Mouse (Mus musculus): ENCODE data around the gene Otx2. TPM values are rescaled to one million over a fixed set of nuclear protein-coding genes. Genes with fewer than 3 reads are reported as not detected.
A peak's percentile ranks its signal among the peaks of the same experiment; 100 is the strongest.

The Otx2 gene
- polyA plus RNA-seq, 1 experiment, result not detected

DNA sequence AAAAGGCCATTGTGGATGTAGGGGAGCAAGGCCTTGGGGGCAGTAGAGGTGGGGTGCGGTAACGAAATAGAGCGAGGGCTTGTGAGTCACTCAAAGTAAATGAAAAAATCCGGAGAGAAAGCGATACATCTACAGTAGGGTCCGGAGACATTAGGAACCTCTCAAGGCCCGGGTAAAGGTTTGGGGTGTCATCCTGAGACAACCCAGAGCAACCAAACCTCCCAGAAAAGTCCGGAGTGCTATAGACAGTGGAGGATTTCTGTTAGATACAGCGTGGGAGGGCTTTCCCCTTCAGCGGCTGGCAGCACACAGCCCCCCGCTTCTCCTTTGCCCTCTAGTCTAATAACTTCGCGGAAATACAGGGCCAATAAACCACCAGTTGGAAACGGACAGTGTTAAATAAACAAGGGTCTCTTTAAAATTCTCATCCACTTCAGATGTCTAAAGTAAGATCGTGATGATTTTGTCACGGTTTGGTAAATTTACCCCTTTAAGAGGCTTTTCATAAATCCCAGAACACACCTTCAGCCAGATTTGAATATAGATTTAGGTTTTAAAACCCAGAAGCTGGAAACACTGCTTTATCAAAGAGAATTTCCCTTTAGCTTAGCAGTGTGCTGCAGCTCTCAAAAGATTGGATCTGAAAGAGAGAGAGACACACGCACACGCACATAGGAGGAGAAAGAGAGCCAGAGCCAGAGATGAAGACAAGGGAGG lies 3.9 kb downstream of the Otx2 start:
- no peak for DNase-seq
- 7% methylated on average over 18 of the region's 18 CpGs for WGBS
- TF ChIP-seq CTCF (IDR thresholded peaks at IDR 0.05; ENCODE audit: insufficient read depth, low read length) (no peak), POLR2A (IDR thresholded peaks at IDR 0.05; ENCODE audit: borderline replicate concordance, extremely low read depth, low read depth, low read length) (no peak)
- H3K4me1 ChIP-seq (ENCODE audit: control insufficient read depth, insufficient read depth, low read length), result no peaks in the 10 kb centered on the region; the same call in 1 of the 2 replicates
- no peak overlapping the region for H3K4me3 ChIP-seq (replicated peaks; ENCODE audit: extremely low read depth, low read depth, low read length)

GRCm38 (mm10) chr14:48668761-48669303 lies 4.8 kb downstream of the Otx2 start:
- TF ChIP-seq CTCF (IDR thresholded peaks at IDR 0.05; ENCODE audit: insufficient read depth, low read length) (no peak), POLR2A (IDR thresholded peaks at IDR 0.05; ENCODE audit: borderline replicate concordance, extremely low read depth, low read depth, low read length) (no peak)
- H3K4me3 ChIP-seq (replicated peaks; ENCODE audit: extremely low read depth, low read depth, low read length), result no peak overlapping the region

DNA sequence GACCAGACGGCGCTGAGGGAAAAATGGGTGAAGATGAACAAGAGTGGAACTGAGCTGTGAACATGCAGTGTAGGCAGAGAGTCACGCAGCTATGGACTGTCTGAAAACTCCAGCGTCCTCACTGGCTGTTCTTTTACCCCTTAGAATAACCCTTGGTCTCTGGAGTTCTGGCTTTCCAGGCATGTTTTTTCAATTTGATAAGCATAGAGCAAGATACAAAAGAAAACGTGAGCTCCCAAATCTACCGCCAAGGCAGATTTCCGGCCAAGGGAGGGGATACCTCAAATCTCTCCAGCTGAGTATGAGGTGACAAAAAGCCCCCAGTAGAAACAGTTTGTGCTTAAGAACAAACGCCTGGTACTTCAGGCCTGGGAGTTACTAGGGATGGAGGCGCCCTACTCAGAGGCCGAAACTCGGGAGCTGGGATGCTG lies 5.6 kb downstream of the Otx2 start:
- 9% methylated on average over 11 of the region's 11 CpGs for WGBS
- TF ChIP-seq CTCF (IDR thresholded peaks at IDR 0.05; ENCODE audit: insufficient read depth, low read length) (no peak), POLR2A (IDR thresholded peaks at IDR 0.05; ENCODE audit: borderline replicate concordance, extremely low read depth, low read depth, low read length) (no peak)
- no peaks in the 10 kb centered on the region; the same call in 1 of the 2 replicates for H3K4me1 ChIP-seq (ENCODE audit: control insufficient read depth, insufficient read depth, low read length)
- no peak for DNase-seq
- H3K4me3 ChIP-seq (replicated peaks; ENCODE audit: extremely low read depth, low read depth, low read length), result no peak overlapping the region

More at GRCm38 (mm10) chr14:48668761-48669303, 4.8 kb downstream of the Otx2 start:
- no peaks in the 10 kb centered on the region; the same call in 1 of the 2 replicates for H3K4me1 ChIP-seq (ENCODE audit: control insufficient read depth, insufficient read depth, low read length)
- WGBS, result 3% methylated on average over 29 of the region's 29 CpGs
- peak; percentile 6 for DNase-seq

DNA sequence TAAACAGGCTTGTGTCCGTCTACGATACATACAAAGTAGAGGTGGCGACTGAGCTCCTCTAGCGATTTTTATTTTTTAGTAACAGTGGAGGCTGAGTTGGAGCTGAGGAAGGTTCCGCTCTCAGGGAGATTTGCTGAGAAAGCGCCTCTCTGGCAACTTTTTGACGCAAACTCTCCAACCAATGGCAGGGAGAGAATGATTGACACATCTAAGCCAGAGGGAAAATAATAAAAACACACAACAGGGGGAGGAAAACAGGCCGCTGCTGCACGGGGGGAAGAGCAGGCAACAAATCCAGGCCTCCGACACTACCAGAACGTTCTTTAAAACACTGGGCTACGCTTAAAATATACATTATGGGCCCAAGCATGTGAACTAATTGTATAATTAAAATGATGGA lies 6.2 kb downstream of the Otx2 start:
- no peak for DNase-seq
- Histone ChIP-seq H3K4me3 (replicated peaks; ENCODE audit: extremely low read depth, low read depth, low read length) (no peak overlapping the region), H3K4me1 (ENCODE audit: control insufficient read depth, insufficient read depth, low read length) (no peaks in the 10 kb centered on the region; the same call in 1 of the 2 replicates)
- TF ChIP-seq CTCF (IDR thresholded peaks at IDR 0.05; ENCODE audit: insufficient read depth, low read length) (no peak), POLR2A (IDR thresholded peaks at IDR 0.05; ENCODE audit: borderline replicate concordance, extremely low read depth, low read depth, low read length) (no peak)
- WGBS, result 12% methylated on average over 12 of the region's 12 CpGs

DNA sequence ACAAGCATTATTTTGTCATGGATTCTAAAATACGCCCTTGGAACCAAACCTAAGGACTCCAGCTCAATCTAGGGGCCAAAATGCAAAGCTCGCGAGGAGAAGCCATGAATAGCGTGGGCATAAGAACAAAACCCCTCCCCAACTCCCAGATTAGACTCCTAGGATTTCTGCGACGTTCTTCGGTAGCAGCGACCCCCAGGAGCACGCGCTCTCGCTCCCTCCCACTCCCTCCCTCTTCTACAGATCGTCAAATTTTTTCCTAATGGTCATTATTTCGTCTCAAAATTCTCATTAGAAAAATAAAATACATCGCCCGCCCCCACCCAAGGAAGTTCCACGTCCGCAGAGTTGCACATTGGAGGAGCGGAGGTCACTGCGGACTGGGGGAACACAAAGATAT lies 6.8 kb downstream of the Otx2 start:
- DNase-seq, result no peak
- 5% methylated on average over 19 of the region's 19 CpGs for WGBS
- no peak overlapping the region for H3K4me3 ChIP-seq (replicated peaks; ENCODE audit: extremely low read depth, low read depth, low read length)
- TF ChIP-seq CTCF (IDR thresholded peaks at IDR 0.05; ENCODE audit: insufficient read depth, low read length) (no peak), POLR2A (IDR thresholded peaks at IDR 0.05; ENCODE audit: borderline replicate concordance, extremely low read depth, low read depth, low read length) (no peak)
- H3K4me1 ChIP-seq (ENCODE audit: control insufficient read depth, insufficient read depth, low read length), result no peaks in the 10 kb centered on the region; the same call in 1 of the 2 replicates

DNA sequence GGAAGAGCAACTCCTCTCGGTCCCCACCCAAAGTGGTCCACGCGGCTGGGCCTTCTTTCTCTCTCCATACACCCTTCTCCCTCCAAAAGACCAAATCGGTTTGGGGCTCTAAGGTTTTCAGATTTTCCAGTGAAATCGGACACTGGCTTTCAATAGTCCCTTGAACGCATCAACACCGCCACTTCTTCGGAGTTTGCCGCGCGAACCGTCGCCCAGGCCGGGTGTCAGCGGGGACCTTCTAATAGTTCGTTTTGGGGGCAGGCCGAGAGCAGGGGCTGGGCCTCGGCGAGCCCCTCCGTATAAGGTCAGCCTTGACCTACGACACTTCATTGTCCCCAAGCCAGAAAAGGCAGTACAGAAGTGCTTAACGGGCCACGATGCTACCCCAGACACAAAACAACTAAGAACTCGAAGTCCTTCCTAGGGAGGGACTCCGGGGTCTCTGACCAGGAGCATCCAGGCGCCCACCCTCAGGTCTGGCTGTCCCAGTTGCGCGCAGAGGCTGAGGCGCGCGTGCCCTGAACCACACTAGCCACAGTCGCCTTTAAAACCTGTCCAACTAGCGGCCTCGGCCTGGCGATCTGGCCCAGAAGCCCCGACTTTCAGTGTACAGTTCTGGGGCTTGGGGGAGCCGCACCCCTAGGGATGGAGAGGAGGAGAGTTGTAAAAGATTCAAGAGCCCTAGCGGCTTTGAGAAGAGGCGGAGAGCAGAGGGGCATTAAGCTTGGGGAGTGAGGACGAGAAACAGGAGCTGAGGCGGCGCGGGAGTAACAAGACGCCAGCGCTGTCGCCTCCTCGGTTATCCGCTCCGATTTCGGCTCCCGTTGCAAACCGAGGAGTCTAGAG lies 7.6 kb downstream of the Otx2 start:
- no peak for DNase-seq
- Histone ChIP-seq H3K4me3 (replicated peaks; ENCODE audit: extremely low read depth, low read depth, low read length) (no peak overlapping the region), H3K4me1 (ENCODE audit: control insufficient read depth, insufficient read depth, low read length) (no peaks in the 10 kb centered on the region; the same call in 1 of the 2 replicates)
- no peak for TF ChIP-seq CTCF (IDR thresholded peaks at IDR 0.05; ENCODE audit: insufficient read depth, low read length)
- no peak for TF ChIP-seq POLR2A (IDR thresholded peaks at IDR 0.05; ENCODE audit: borderline replicate concordance, extremely low read depth, low read depth, low read length)
- 3% methylated on average over 52 of the region's 52 CpGs for WGBS

DNA sequence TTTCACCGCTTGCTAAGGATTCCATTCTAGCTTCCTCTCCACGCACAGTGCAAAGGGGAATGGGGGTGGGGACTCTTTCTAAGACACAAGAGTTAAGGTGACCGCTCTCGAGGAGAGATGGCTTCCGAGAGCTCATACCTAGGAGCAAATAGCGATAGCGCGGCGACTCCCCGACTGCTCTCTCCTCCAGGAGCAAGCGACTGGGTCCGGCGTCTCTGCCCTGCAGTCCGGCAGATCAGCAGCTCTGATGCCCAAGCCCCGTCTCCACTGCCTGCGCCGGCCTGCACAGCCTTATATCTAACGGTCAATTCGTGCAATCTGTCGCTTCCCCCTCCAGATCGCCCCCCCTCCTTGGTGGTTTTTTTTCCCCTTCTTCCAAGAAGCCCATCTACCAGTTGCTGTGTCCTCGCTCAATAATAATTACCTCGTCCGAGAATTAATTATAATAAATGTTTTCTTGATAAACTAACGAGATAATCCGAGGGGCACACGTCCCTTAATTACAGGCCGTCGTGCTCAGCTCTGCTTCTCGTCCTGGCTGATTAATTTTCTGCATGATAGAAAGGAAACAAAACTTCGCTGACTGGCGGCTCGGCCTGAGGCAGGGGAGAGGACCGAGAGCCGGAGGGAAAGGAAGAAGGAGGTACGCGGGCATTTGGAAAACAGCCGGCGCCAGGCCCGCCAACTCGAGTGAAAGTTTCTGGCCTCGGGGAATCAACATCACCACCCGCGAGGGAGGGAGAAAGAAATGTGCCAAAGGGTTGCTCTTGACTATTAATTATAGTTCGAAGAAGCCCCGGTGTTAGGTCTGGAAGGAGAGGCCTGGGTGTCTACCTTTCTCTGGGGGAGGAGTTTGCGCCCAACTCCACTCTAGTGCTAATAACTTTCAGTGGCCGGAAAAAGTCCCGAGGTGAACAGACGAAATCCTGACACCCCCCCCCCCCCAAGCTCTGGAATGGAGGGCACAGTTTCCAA lies 8.5 kb downstream of the Otx2 start:
- no peak overlapping the region for H3K4me3 ChIP-seq (replicated peaks; ENCODE audit: extremely low read depth, low read depth, low read length)
- 3% methylated on average over 50 of the region's 50 CpGs for WGBS
- TF ChIP-seq CTCF (IDR thresholded peaks at IDR 0.05; ENCODE audit: insufficient read depth, low read length) (no peak), POLR2A (IDR thresholded peaks at IDR 0.05; ENCODE audit: borderline replicate concordance, extremely low read depth, low read depth, low read length) (no peak)
- DNase-seq, result peak; percentile 14
- H3K4me1 ChIP-seq (ENCODE audit: control insufficient read depth, insufficient read depth, low read length), result no peaks in the 10 kb centered on the region; the same call in 1 of the 2 replicates

DNA sequence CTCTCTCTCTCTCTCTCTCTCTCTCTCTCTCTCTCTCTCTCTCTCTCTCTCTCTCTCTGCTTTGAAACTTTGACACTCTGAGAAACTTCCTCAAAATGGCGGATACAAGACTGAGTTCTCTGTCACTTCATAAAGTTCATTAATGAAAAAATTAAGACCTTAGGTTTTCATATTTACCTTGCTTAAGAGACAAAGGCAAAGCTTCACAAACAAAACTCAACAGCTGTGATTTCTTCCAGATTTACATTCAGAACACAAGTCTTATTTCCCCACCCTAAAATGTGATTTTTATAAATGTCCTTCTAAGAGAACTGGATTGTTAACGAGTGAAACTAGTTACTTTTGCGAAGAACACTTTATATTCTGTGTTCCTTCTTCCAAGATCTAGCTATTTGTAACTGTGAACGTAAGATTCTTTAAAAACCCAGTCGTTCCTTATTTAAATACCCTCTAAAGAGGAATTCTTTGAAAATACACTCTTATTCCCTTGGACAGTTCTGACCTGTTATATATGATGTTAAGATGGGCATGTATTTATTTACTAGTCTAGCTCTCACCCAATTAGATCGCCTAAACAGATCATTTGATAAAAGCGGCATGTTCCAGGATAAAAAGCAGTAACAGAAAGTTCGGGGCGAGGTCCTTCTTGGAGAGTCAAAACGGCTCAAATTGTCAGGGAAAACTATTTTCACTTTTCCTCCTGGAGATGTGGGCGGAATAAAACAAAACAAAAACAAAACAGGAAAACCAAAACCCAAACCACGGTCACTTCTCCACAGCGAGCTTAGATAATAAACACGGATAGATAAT lies 9.4 kb downstream of the Otx2 start:
- no peak overlapping the region for H3K4me3 ChIP-seq (replicated peaks; ENCODE audit: extremely low read depth, low read depth, low read length)

More for the DNA sequence above, 9.4 kb downstream of the Otx2 start:
- WGBS, result 5% methylated on average over 14 of the region's 14 CpGs
- DNase-seq, result no peak
- no peaks in the 10 kb centered on the region; the same call in 1 of the 2 replicates for H3K4me1 ChIP-seq (ENCODE audit: control insufficient read depth, insufficient read depth, low read length)
- TF ChIP-seq CTCF (IDR thresholded peaks at IDR 0.05; ENCODE audit: insufficient read depth, low read length), result no peak
- no peak for TF ChIP-seq POLR2A (IDR thresholded peaks at IDR 0.05; ENCODE audit: borderline replicate concordance, extremely low read depth, low read depth, low read length)
